Mouse (Mus musculus) kidney, postnatal 25 days (tissue): ENCODE results near the gene Cd24a.

Experiments
- DNase-seq, 2 experiments: peaks; one replicate each; pipeline ENCODE4 v3.0.0; 2021; ENCODE audit warnings: mixed read lengths in 2 of 2

Gene Cd24a

DNA sequence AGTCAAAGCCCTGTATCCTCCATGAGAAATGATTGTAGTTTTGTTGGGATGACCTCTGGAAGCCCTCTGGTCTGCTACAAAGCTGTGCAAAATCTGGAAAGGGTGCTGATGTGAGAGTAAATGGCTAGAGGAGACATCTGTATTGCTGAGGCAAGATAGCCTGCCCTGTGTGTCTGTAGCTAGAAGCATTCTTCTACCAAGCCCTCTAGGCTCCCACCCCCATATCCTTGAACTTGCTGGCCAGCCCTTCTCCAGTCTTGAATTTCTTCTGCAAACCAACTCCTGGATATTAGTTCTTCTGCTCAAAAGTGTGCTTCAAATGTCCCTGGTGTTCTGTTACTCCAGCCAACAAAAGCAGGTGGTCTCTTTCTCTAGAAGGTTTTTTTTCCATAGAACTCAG lies 51.8 kb downstream of the Cd24a start:
- no peak for DNase-seq

- DNase-seq, result no peak
Observed at GRCm38 (mm10) chr10:43630634-43631033, 52.5 kb downstream of the Cd24a start.

DNA sequence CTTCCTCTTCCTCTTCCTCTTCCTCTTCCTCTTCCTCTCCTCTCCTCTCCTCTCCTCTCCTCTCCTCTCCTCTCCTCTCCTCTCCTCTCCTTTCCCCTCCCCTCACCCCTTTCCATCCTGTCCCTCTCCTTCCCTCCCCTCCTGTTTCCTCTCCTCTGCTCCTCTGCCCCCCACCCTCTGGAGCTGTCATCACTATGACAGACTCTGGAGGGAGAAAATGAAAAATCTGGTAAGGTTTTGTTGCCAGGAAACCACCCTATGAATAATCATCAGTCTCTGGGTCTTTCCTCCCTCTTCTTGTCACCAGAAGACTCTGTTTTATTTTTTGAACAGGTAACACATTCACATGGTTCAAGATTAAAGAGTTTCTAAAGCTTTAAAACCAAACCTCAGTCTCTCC lies 53.0 kb downstream of the Cd24a start:
- DNase-seq, result no peak

GRCm38 (mm10) chr10:43631639-43632354 lies 53.7 kb downstream of the Cd24a start:
- no peak for DNase-seq

DNA sequence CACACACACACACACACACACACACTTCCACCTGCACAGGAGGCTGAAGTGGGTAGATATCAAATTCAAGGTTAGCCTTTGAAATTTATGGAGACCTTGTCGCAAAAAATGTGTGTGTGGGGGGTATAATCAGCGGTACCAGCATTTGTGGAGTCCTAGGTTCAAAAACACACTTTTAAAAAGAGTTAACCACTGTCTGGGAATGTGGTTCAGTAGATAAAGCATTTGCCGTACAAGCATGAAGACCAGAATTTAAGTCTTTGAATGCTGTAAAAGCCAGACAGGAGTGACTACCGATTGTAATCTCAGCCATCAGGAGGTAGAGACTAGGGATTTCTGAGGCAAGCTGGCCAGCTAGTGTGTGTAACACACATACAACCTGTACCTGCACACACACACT lies 55.0 kb downstream of the Cd24a start:
- DNase-seq, result no peak
